Mouse (Mus musculus) stomach, adult 2 months (tissue): ENCODE data around the gene Olfr805. TPM values are rescaled to one million over a fixed set of nuclear protein-coding genes. Genes with fewer than 3 reads are reported as not detected.

Experiments used
- polyA plus RNA-seq: library from polyadenylated mRNA; depleted of rRNA; stranded (reverse); fragments of >200 nt; gene quantifications from 2 replicates; pipeline ENCODE4 v1.2.3, GENCODE M21; 2012; rRNA removed

Gene Olfr805
- polyA plus RNA-seq, result not detected in 2 replicates

DNA sequence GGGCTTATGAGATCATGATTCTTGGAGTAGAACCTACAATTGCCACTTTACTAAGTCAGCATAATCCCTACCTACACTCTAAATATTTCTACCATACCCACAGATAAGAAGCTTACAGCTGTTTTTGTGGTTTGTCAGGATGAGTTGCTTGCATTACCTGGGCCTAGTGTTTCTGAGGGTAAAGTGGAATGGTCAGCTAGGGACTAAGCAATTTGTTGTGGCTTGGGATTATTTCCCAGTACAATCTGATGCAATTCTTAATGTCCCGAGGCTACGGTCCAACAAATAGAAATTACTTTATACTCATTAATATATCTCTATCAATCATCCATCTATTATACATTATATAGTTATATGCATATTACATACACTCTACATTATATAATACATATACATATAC lies at the start of gene Olfr805:
Gene Olfr805 (minus strand): TSS at position 101 of the 400 bp plus-strand sequence.

DNA sequence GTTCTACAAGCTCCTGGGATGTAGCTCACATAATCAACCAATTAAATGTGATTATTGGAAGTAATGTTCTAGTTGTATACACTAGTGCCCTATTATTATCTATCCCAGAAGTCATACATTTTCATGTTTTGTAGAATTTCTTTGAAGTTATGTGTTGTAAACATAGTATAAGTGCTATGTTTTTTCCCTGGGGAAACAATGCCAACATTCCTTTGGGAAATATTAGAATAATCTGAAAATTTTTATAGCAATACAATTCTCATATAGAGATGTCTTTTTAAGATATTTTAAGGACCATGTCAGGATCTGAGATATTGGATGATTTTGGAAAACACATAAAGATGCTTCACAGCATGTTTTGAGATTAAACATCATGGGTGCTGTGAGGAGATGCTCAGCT lies 45.2 kb upstream of the Olfr805 start, which contains the start of gene Olfr809:
Gene Olfr809 (plus strand): TSS at position 301 of the 400 bp plus-strand sequence.

DNA sequence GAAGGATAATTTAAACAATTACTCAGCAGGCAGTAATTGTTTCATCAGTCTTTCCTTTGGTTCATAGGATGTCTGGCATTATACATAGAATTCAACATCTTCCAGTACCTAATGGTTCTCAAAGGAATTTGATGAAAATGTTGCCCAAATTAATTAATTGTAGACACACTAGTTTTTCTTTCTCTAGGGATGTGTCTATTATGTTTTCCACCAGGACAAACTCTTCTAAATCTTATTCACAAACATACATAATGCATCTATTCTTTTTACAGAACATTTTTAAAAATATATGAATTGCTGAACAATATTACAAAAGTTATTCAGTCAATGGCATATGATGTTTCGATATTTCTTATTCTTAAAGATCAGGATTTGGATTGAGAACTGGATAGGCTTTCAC lies 36.0 kb upstream of the Olfr805 start, which contains the start of gene Olfr808:
Gene Olfr808 (plus strand): TSS at position 301 of the 400 bp plus-strand sequence.

DNA sequence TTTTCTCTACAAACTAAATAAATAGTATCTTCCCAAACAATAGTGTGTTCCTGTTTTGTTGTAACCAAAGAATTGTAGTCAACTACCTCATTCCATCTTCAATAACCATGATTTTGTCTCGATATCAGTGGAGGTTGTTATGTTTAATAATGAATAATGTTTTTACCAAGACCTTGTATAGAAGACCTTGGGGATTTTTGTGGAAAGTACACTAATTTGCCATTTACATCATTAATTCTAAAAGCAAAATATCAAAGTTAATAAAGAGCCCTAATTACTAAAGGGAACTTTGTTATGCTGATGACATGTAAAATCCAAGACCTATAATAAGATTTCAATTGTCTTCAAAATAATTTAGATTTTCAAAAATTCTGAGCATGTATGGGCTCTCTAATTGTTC lies 28.5 kb upstream of the Olfr805 start, which contains the start of gene Olfr807:
Gene Olfr807 (minus strand): TSS at position 101 of the 400 bp plus-strand sequence.

DNA sequence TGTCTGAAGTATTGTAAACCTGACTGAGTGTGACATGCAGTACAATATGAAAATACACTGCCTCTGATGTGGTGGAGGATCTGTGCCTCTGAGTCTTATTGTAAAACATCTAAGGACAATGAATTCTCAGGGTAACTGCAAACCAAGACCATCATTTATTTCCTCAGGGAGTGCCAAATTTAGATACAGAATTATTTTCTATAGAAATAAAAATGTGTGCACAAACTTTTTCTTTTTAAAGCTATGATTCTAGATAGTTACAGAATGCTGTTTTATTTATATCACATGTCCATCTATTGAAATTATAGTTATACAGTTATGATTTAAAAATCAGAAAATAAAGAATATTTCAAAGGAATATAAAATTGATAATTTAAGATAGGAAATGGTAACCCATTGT lies 12.6 kb upstream of the Olfr805 start, which contains the start of gene Olfr806:
Gene Olfr806 (minus strand): TSS at position 101 of the 400 bp plus-strand sequence.

DNA sequence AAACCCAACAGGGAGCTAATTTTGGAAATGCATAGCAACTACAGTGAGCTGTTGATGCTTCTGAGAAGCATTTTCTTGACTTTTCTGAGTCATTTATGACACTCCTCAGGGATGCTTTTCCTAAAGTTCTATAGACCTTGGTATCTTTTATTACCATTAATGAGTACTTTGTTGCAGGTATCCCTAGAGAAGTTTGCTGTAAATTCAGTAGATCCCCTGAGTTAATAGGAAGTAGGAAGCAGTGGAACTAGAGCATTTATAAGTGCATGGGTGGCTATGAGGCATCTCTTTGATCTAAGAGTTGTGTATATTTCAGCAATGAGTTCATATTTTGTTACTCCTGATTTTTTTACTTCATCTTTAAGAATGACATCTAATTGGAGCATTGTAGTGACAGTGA lies 26.3 kb downstream of the Olfr805 start, which contains the start of gene Olfr804:
Gene Olfr804 (plus strand): TSS at position 301 of the 400 bp plus-strand sequence.

DNA sequence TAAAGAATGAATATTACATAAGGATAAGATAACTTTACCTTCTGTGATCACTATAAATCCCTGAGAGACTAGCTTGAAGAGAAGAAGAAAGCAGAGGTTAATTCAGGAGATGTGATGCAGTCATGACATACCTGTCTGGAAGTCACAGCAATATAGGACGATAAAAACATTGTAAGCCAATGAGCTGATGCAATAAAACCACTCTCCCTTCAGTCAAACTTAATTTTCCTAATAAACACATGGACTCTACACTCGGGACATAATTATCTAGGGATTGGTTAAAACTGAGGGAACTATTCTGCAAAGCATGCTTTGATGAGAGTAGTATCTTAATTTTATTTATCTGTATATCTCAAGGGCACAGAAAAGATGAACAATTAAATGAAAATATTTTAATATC lies 35.0 kb downstream of the Olfr805 start, which contains the start of gene Olfr803:
Gene Olfr803 (minus strand): TSS at position 101 of the 400 bp plus-strand sequence.

DNA sequence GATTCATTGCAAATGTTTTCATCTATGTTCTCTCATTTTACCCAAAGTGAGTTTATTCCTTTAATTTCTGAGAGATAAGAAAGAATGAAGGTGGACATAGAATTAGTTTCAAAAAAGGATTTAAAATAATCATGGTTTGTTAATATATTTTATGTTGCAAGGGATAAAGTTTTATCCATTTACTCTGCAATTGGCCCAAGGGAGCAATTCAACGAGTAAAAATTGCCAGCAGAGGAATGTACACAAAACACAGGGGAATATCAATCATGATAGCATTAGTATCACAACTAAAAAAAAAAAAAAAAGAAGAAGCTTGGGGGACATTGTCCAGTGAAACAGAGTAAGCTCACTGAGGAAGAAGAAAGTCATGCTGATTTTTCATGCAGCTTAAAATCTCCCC lies 41.1 kb downstream of the Olfr805 start, which contains the start of gene Olfr802:
Gene Olfr802 (minus strand): TSS at position 101 of the 400 bp plus-strand sequence.

DNA sequence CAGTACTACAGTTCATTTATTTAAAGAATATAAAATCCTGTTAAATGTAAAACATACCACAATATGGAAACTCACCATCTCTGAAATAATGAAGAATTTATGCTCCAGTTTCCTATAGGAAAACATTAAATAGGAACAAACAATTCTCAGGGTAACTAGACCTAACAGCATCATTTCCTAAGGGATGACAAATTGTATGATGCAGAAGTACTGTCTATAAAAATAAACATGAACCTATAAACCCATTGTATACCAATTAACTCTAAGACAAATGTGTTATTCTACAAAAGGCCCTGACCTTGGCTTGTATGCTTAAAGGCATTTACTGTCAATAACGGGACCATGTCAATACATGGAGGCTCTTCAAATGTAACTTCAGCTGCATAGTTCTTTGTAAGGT lies 55.4 kb downstream of the Olfr805 start, which contains the start of gene Olfr801:
Gene Olfr801 (minus strand): TSS at position 101 of the 400 bp plus-strand sequence.

Other genes starting within 250 kb of the Olfr805 start
- gene Olfr789, start 244.6 kb downstream of the Olfr805 start, polyA plus RNA-seq, result not detected in 2 replicates
- gene Olfr790, start 230.9 kb downstream of the Olfr805 start, polyA plus RNA-seq, result not detected in 2 replicates
- not detected in 2 replicates for gene Olfr791, start 207.6 kb downstream of the Olfr805 start, polyA plus RNA-seq
- gene Olfr792, start 190.2 kb downstream of the Olfr805 start, polyA plus RNA-seq, result not detected in 2 replicates
- not detected in 2 replicates for gene Olfr794, start 161.7 kb downstream of the Olfr805 start, polyA plus RNA-seq
- not detected in 2 replicates for gene Olfr796, start 116.8 kb downstream of the Olfr805 start, polyA plus RNA-seq
- not detected in 2 replicates for gene Olfr798, start 101.4 kb downstream of the Olfr805 start, polyA plus RNA-seq
- gene Olfr799, start 91.9 kb downstream of the Olfr805 start, polyA plus RNA-seq, result not detected in 2 replicates
- gene Olfr800, start 71.7 kb downstream of the Olfr805 start, polyA plus RNA-seq, result not detected in 2 replicates
- not detected in 2 replicates for gene Olfr801, start 55.5 kb downstream of the Olfr805 start, polyA plus RNA-seq
- gene Olfr802, start 41.2 kb downstream of the Olfr805 start, polyA plus RNA-seq, result not detected in 2 replicates
- gene Olfr803, start 35.1 kb downstream of the Olfr805 start, polyA plus RNA-seq, result not detected in 2 replicates
- gene Olfr804, start 26.2 kb downstream of the Olfr805 start, polyA plus RNA-seq, result not detected in 2 replicates
- gene Olfr806, start 12.5 kb upstream of the Olfr805 start, polyA plus RNA-seq, result not detected in 2 replicates
- not detected in 2 replicates for gene Olfr807, start 28.4 kb upstream of the Olfr805 start, polyA plus RNA-seq
- not detected in 2 replicates for gene Olfr808, start 36.1 kb upstream of the Olfr805 start, polyA plus RNA-seq
- not detected in 2 replicates for gene Olfr809, start 45.3 kb upstream of the Olfr805 start, polyA plus RNA-seq
- gene Olfr810, start 65.5 kb upstream of the Olfr805 start, polyA plus RNA-seq, result not detected in 2 replicates
- gene Olfr811, start 75.0 kb upstream of the Olfr805 start, polyA plus RNA-seq, result not detected in 2 replicates
- not detected in 2 replicates for gene Olfr812, start 116.7 kb upstream of the Olfr805 start, polyA plus RNA-seq
- gene Olfr813, start 126.0 kb upstream of the Olfr805 start, polyA plus RNA-seq, result not detected in 2 replicates
- gene Olfr814, start 150.5 kb upstream of the Olfr805 start, polyA plus RNA-seq, result not detected in 2 replicates
- not detected in 2 replicates for gene Olfr815, start 176.5 kb upstream of the Olfr805 start, polyA plus RNA-seq
- not detected in 2 replicates for gene Olfr816, start 186.2 kb upstream of the Olfr805 start, polyA plus RNA-seq
- gene Olfr818, start 219.7 kb upstream of the Olfr805 start, polyA plus RNA-seq, result not detected in 2 replicates
- gene Olfr819, start 237.9 kb upstream of the Olfr805 start, polyA plus RNA-seq, result not detected in 2 replicates
- gene Olfr247, start 246.8 kb upstream of the Olfr805 start, polyA plus RNA-seq, result not detected in 2 replicates